Mouse (Mus musculus): Measurements from ENCODE around the gene Gphn. TPM values are rescaled to one million over a fixed set of nuclear protein-coding genes. Genes with fewer than 3 reads are reported as not detected.

Gphn gene
- 27.4 and 33.5 TPM in 2 replicates for polyA plus RNA-seq (2012; ENCODE audit: low replicate concordance)

GRCm38 (mm10) chr12:78225707-78226518 lies at the start of gene Gphn:
Gene Gphn (plus strand): TSS chr12:78226379.

GRCm38 (mm10) chr12:78193942-78194341 lies 32.2 kb upstream of the Gphn start, which contains the start of gene Gm6657:
Gene Gm6657 (plus strand): TSS chr12:78194242.

GRCm38 (mm10) chr12:78691325-78691724 lies 465.1 kb downstream of the Gphn start, which contains the start of gene Fam71d:
Gene Fam71d (plus strand): TSS chr12:78691535.

Other genes with a start within 250 kb of the Gphn start
- not detected in 2 replicates for gene Gm6657, start 32.1 kb upstream of the Gphn start, polyA plus RNA-seq (2012; ENCODE audit: low replicate concordance)

Data from leukemia stem cell, adult 10-12 weeks (primary cell).